In the genomic region with DNA sequence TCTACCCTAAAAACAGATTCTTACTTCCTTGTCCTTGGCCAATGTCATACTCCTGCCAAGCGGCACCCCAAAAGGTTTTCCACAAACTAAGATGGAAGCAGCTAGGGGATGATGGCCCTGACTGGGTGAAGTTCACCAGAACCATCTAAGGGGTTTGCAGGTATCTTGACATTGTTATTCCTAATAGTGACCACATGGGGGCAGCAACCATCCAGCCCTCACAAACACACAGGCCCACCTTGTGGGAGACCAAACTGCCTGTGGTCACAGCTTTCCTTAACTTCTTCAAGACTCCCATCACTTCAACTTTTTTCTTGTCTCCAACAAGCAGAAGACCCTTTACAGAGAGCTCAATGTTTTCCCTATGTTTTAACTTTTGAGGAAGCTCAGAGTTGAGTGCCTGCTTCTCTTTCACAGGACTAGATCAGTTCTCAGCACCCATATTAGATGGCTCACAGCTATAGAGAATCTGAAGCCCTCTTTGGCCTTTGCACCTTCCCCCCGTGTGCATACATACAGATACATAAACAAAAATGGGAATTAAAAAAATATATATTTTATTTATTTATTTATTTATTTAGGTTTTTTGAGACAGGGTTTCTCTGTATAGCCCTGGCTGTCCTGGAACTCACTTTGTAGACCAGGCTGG, we compare ENCODE assay signal across 9 mouse cellular contexts. TPM values are rescaled to one million over a fixed set of nuclear protein-coding genes. Genes with fewer than 3 reads are reported as not detected.
DNase-seq lines count a peak whose midpoint lies in the region; ATAC-seq and TF ChIP-seq lines count a peak whose summit lies in the region.
"Had no signal": no experiment of that assay in that cellular context is flagged by ENCODE, and none has a peak within 500 bp of the region (broad histone marks: within the 10 kb centered on the region; RNA-seq: fewer than 3 reads in every experiment).

No protein-coding gene starts in this region.

- intact Hi-C loops in heart, postnatal 10 days (cut with DNase I) = loop anchor here (1.0 to 5.0 kb wide), 3 partner anchors 55 to 254 kb away; a partner anchor contains a TSS

- DNase-seq in adrenal gland, adult (ENCODE audit: inconsistent age in 2 of 2, low spot score in 1 of 2) = peak; percentile 49 to 79
- no peak for DNase-seq in adrenal gland, postnatal 4 days (ENCODE audit: low spot score in 2 of 2)
- DNase-seq in cerebellum, postnatal 25 days = peak; percentile 57 to 63
- peak; percentile 45 to 62 for DNase-seq in heart, postnatal 10 days
- peak; percentile 41 to 64 for DNase-seq in kidney, postnatal 4 days
- DNase-seq in thymus, postnatal 36 days = peak; percentile 36 to 54

- H3K4me1 ChIP-seq in E14TG2a.4 (replicated peaks; ENCODE audit: low read depth, low read length) = peaks cover 43% of the 10 kb centered on the region
- no peaks in the 10 kb centered on the region for H3K4me1 ChIP-seq in midbrain, embryonic 12.5 days
- H3K4me1 ChIP-seq: lung, embryonic 15.5 days had no signal

- 40% methylated on average over 2 of the region's 2 CpGs for WGBS in midbrain, embryonic 12.5 days

- H3K9me3 ChIP-seq in E14TG2a.4 (ENCODE audit: low read length) = peaks cover 6% of the 10 kb centered on the region
- no peaks in the 10 kb centered on the region for H3K9me3 ChIP-seq in midbrain, embryonic 12.5 days
- H3K9me3 ChIP-seq: lung, embryonic 15.5 days had no signal

- no peaks in the 10 kb centered on the region for H3K27me3 ChIP-seq in E14TG2a.4 (ENCODE audit: insufficient read depth, low read length)
- no peaks in the 10 kb centered on the region for H3K27me3 ChIP-seq in midbrain, embryonic 12.5 days
- H3K27me3 ChIP-seq: lung, embryonic 15.5 days had no signal

- H3K27ac ChIP-seq in midbrain, embryonic 12.5 days (replicated peaks) = no peak overlapping the region
- H3K27ac ChIP-seq: lung, embryonic 15.5 days had no signal

- H3K4me3 ChIP-seq in E14TG2a.4 (replicated peaks; ENCODE audit: low read length) = no peak overlapping the region
- no peak overlapping the region for H3K4me3 ChIP-seq in midbrain, embryonic 12.5 days
- H3K4me3 ChIP-seq: lung, embryonic 15.5 days had no signal

- H3K4me2 ChIP-seq in midbrain, embryonic 12.5 days (replicated peaks) = no peak overlapping the region
- H3K4me2 ChIP-seq: lung, embryonic 15.5 days had no signal

- no peak overlapping the region for H3K9ac ChIP-seq in midbrain, embryonic 12.5 days (replicated peaks)
- H3K9ac ChIP-seq: lung, embryonic 15.5 days had no signal

- peaks cover 1% of the 10 kb centered on the region for H3K36me3 ChIP-seq in E14TG2a.4 (ENCODE audit: insufficient read depth, low read length)
- no peaks in the 10 kb centered on the region for H3K36me3 ChIP-seq in midbrain, embryonic 12.5 days
- H3K36me3 ChIP-seq: lung, embryonic 15.5 days had no signal

- ATAC-seq in midbrain, embryonic 12.5 days (ENCODE audit: low FRiP score, low read depth) = peak; percentile 54; the same call in 1 of the 2 replicates

- peak; percentile 71 for TF ChIP-seq CTCF in E14TG2a.4 (conservative IDR thresholded peaks at IDR 0.05; ENCODE audit: low read length)

RNA-seq across cellular contexts. Expression of a gene that starts 21.6 kb away (rescaled TPM):
- total RNA-seq in adrenal gland, postnatal 4 days (2021) = 10 to 100 TPM; 89.8 to 96.6 TPM
- total RNA-seq in heart, postnatal 10 days (2021) = 10 to 100 TPM; 43.3 to 45.1 TPM
- 68.6 and 70.4 TPM in 2 replicates for polyA plus RNA-seq in midbrain, embryonic 12.5 days (2016; fragmentation: Nextera tagmentation; extraction: Ambion mirVana)

RNA-seq across cellular contexts. Expression of a gene that starts 21.6 kb away (rescaled TPM):
- total RNA-seq in adrenal gland, postnatal 4 days (2021) = 10 to 100 TPM; 77.3 to 83.2 TPM
- total RNA-seq in heart, postnatal 10 days (2021) = 10 to 100 TPM; 52.8 to 56.2 TPM
- 45.5 and 53.6 TPM in 2 replicates for polyA plus RNA-seq in midbrain, embryonic 12.5 days (2016; fragmentation: Nextera tagmentation; extraction: Ambion mirVana)

RNA-seq across cellular contexts. Expression of a gene that starts 27.9 kb away (rescaled TPM):
- total RNA-seq in adrenal gland, postnatal 4 days (2021) = 10 to 100 TPM; 46.3 to 50.3 TPM
- 10 to 100 TPM; 12.1 to 16.3 TPM for total RNA-seq in heart, postnatal 10 days (2021)
- 279 and 282 TPM in 2 replicates for polyA plus RNA-seq in midbrain, embryonic 12.5 days (2016; fragmentation: Nextera tagmentation; extraction: Ambion mirVana)

RNA-seq across cellular contexts. Expression of a gene that starts 31.7 kb away (rescaled TPM):
- 100 to 1,000 TPM in 1 of 2 experiments, 10 to 100 TPM in 1; 96.2 to 107 TPM for total RNA-seq in adrenal gland, postnatal 4 days (2021)
- 10 to 100 TPM; 64.0 to 67.4 TPM for total RNA-seq in heart, postnatal 10 days (2021)
- polyA plus RNA-seq in midbrain, embryonic 12.5 days (2016; fragmentation: Nextera tagmentation; extraction: Ambion mirVana) = 104 and 118 TPM in 2 replicates

RNA-seq across cellular contexts. Expression of a gene that starts 40.6 kb away (rescaled TPM):
- total RNA-seq in adrenal gland, postnatal 4 days (2021) = 10 to 100 TPM; 34.4 to 34.5 TPM
- total RNA-seq in heart, postnatal 10 days (2021) = 10 to 100 TPM; 64.8 to 69.8 TPM
- 24.9 and 29.2 TPM in 2 replicates for polyA plus RNA-seq in midbrain, embryonic 12.5 days (2016; fragmentation: Nextera tagmentation; extraction: Ambion mirVana)

Comparison
In these comparisons a context has a peak if more than half of its experiments do, and no peak if none do; other contexts are left out.
1. DNase-seq: peak in adrenal gland, adult (2 of 2), cerebellum, postnatal 25 days (2 of 2), heart, postnatal 10 days (2 of 2), kidney, postnatal 4 days (2 of 2) and thymus, postnatal 36 days (2 of 2); none in adrenal gland, postnatal 4 days (0 of 2).